Mouse (Mus musculus): ENCODE measurements at regions not wholly inside any gene's neighbourhood (a gene's known extent, or its start where the extent isn't known, plus 50 kb on each side); places are given as distances from the start of the nearest gene placed in this dataset.

DNA sequence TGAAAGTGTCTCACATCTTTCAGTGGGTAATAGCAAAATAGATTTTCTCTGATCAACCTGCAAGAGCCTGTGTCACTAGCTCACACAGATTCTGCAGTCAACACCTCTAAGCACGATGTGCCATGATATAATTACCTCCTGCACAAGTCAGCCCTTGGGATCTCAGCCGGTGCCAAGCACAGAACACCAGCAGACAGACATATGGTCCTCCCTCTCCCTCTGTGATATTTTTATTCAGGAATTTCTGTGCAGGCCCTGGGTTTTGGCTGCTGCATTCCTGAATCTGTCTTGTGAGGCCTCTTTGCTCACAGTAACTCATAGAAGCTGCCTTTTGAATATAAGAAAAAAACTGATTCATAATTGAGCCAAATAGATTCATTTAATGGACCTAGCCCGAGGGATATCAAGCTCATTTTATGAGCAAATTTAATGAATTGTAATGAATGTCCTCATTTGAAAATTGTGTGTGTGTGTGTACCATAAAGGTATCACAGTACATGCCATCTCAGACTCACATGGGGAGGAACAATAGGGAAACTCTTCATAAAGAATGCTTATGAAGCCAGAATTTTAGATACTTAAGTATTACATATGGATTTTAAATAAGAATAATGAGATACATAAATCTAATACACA is 206.7 kb upstream of the Pitrm1 start:
- Histone ChIP-seq H3K9ac (ENCODE audit: low read length) (no peak overlapping the region), H3K27me3 (ENCODE audit: control insufficient read depth, insufficient read depth, low read length) (no peaks in the 10 kb centered on the region), H3K9me3 (ENCODE audit: control insufficient read depth, low read length) (no peaks in the 10 kb centered on the region), H3K27ac (replicated peaks) (no peak overlapping the region), H3K36me3 (ENCODE audit: control insufficient read depth, insufficient read depth, low read length) (no peaks in the 10 kb centered on the region), H3K4me1 (replicated peaks; ENCODE audit: control insufficient read depth, insufficient read depth) (no peaks in the 10 kb centered on the region), H3K4me2 (replicated peaks; ENCODE audit: low read depth) (no peak overlapping the region), H3K4me3 (ENCODE audit: low read depth, low read length) (no peak overlapping the region)
- TF ChIP-seq EP300 (optimal IDR thresholded peaks at IDR 0.05) (no peak), CTCF (IDR thresholded peaks at IDR 0.05; ENCODE audit: low read depth) (no peak)
- 64% methylated on average over 3 of the region's 3 CpGs for WGBS
- ATAC-seq (ENCODE audit: low FRiP score, low TSS enrichment) (no peak), DNase-seq (ENCODE audit: low spot score) (no peak)

DNA sequence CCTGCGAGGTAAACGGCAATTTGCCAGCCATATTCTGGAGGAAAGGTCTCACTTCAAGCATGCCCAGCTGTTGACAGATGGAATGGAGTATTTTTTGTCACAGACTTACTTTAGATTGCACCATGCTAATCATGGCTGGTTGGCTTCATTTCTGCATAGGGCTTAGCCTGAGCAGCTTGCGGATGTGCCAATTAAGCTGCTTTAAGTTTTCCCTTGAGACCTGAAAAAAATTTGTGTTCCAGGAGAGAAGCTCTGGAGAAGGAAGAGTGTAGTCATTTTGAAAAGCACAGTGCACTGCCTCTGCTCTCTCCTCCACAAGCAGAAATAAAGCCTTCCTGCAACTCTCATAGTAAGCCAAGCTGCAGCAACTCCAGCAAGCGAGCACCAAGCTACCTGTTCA is 182.8 kb upstream of the Pitrm1 start:
- Histone ChIP-seq H3K4me1 (replicated peaks; ENCODE audit: control insufficient read depth, insufficient read depth) (no peaks in the 10 kb centered on the region), H3K4me2 (replicated peaks; ENCODE audit: low read depth) (no peak overlapping the region), H3K9me3 (ENCODE audit: control insufficient read depth, low read length) (no peaks in the 10 kb centered on the region), H3K9ac (ENCODE audit: low read length) (no peak overlapping the region), H3K36me3 (ENCODE audit: control insufficient read depth, insufficient read depth, low read length) (no peaks in the 10 kb centered on the region), H3K27ac (replicated peaks) (no peak overlapping the region), H3K27me3 (ENCODE audit: control insufficient read depth, insufficient read depth, low read length) (no peaks in the 10 kb centered on the region), H3K4me3 (ENCODE audit: low read depth, low read length) (no peak overlapping the region)
- no peak for ATAC-seq (ENCODE audit: low FRiP score, low TSS enrichment)
- WGBS: 76% methylated on average over 4 of the region's 4 CpGs
- no peak for DNase-seq (ENCODE audit: low spot score)
- TF ChIP-seq CTCF (IDR thresholded peaks at IDR 0.05; ENCODE audit: low read depth): no peak
- no peak for TF ChIP-seq EP300 (optimal IDR thresholded peaks at IDR 0.05)

DNA sequence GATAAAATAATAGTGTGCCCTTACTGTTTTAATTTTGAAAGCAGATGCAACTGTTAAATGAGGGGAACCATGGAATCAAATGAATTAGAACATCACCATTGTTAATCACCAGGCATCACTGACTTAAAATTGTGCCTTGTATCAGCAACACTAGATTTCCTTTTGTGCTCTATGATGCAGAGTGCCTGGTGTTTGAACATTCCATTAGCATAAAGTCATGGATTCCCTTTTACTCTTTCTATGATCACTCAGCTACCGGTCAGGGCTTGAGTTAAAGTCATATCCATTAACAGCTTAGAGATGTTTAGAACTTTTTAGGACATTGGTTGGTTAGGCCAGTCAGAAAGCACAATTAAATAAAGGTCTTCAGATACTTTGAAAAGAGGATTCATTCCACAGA is 180.3 kb upstream of the Pitrm1 start:
- WGBS: 43% methylated on average over 1 of the region's 1 CpGs
- TF ChIP-seq CTCF (IDR thresholded peaks at IDR 0.05; ENCODE audit: low read depth): no peak
- TF ChIP-seq EP300 (optimal IDR thresholded peaks at IDR 0.05): no peak
- ATAC-seq (ENCODE audit: low FRiP score, low TSS enrichment): no peak
- Histone ChIP-seq H3K4me1 (replicated peaks; ENCODE audit: control insufficient read depth, insufficient read depth) (no peaks in the 10 kb centered on the region), H3K9ac (ENCODE audit: low read length) (no peak overlapping the region), H3K9me3 (ENCODE audit: control insufficient read depth, low read length) (no peaks in the 10 kb centered on the region), H3K27ac (replicated peaks) (no peak overlapping the region), H3K4me3 (ENCODE audit: low read depth, low read length) (no peak overlapping the region), H3K36me3 (ENCODE audit: control insufficient read depth, insufficient read depth, low read length) (no peaks in the 10 kb centered on the region), H3K4me2 (replicated peaks; ENCODE audit: low read depth) (no peak overlapping the region), H3K27me3 (ENCODE audit: control insufficient read depth, insufficient read depth, low read length) (no peaks in the 10 kb centered on the region)
- DNase-seq (ENCODE audit: low spot score): no peak

DNA sequence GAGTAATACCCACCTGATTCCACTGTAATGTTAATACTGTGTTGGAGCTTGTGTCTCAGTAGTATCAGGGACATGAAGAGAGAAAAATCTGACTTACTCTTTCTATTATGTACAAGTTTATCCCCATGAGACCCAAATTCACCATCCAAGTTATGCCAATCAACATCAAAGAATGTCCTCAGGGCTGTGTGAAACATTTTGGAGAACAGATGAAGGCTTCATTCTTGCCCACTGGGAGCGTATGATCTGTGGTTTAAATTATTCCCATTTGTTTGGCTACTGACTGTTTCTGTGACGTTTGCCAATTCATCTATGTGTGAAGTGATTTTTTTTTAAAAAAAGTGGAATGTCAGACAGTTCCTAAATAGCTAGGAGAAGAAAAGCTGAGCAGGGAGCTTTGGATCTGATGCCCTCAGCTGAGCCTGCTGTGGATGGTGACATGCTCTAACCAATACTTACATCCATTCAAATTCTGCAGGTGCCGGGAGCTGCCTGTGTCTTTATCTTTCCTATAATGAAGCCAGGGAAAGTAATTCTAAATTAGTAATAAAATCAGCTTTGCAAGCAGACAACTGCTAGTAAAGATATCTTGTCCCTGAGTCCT is 173.3 kb upstream of the Pitrm1 start:
- 68% methylated on average over 3 of the region's 3 CpGs for WGBS
- DNase-seq (ENCODE audit: low spot score) (no peak), ATAC-seq (ENCODE audit: low FRiP score, low TSS enrichment) (no peak)
- Histone ChIP-seq H3K4me2 (replicated peaks; ENCODE audit: low read depth) (no peak overlapping the region), H3K27me3 (ENCODE audit: control insufficient read depth, insufficient read depth, low read length) (no peaks in the 10 kb centered on the region; the same call in 1 of the 2 replicates), H3K9ac (ENCODE audit: low read length) (no peak overlapping the region), H3K27ac (replicated peaks) (no peak overlapping the region), H3K4me3 (ENCODE audit: low read depth, low read length) (no peak overlapping the region), H3K4me1 (replicated peaks; ENCODE audit: control insufficient read depth, insufficient read depth) (no peaks in the 10 kb centered on the region), H3K9me3 (ENCODE audit: control insufficient read depth, low read length) (no peaks in the 10 kb centered on the region), H3K36me3 (ENCODE audit: control insufficient read depth, insufficient read depth, low read length) (no peaks in the 10 kb centered on the region)
- no peak for TF ChIP-seq EP300 (optimal IDR thresholded peaks at IDR 0.05)
- TF ChIP-seq CTCF (IDR thresholded peaks at IDR 0.05; ENCODE audit: low read depth): no peak

DNA sequence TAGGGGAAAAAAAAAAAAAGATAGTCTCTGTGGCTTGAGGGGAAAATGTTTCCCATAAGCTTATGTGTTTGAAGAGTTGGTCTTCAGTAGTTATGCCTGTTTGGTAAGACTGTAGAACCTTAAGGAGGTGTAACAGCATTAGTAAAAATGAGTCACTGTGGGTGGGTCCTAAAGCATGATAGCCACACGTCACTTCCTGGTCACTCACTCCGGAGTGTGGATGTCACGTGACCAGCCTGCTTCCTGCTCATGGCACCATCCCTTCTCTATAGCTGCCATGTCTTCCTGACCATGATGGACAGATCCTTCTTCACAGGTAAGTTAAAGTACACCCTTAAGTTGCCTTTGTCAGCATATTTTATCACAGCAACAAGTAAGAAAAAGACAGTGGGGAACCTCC is 170.0 kb upstream of the Pitrm1 start:
- no peaks in the 10 kb centered on the region for H3K9me3 ChIP-seq (ENCODE audit: control insufficient read depth, low read length)
- H3K4me1 ChIP-seq (replicated peaks; ENCODE audit: control insufficient read depth, insufficient read depth): no peaks in the 10 kb centered on the region
- ATAC-seq (ENCODE audit: low FRiP score, low TSS enrichment) (peak; percentile 71), DNase-seq (ENCODE audit: low spot score) (no peak)
- TF ChIP-seq CTCF (IDR thresholded peaks at IDR 0.05; ENCODE audit: low read depth) (no peak), EP300 (optimal IDR thresholded peaks at IDR 0.05) (no peak)
- no peaks in the 10 kb centered on the region; the same call in 1 of the 2 replicates for H3K27me3 ChIP-seq (ENCODE audit: control insufficient read depth, insufficient read depth, low read length)
- no peak overlapping the region for H3K4me2 ChIP-seq (replicated peaks; ENCODE audit: low read depth)
- no peak overlapping the region for H3K4me3 ChIP-seq (ENCODE audit: low read depth, low read length)
- H3K36me3 ChIP-seq (ENCODE audit: control insufficient read depth, insufficient read depth, low read length): no peaks in the 10 kb centered on the region
- no peak overlapping the region for H3K27ac ChIP-seq (replicated peaks)
- H3K9ac ChIP-seq (ENCODE audit: low read length): no peak overlapping the region
- 85% methylated on average over 3 of the region's 3 CpGs for WGBS

GRCm38 (mm10) chr13:6395562-6396223 is 152.3 kb upstream of the Pitrm1 start:
- ATAC-seq (ENCODE audit: low FRiP score, low TSS enrichment) (no peak), DNase-seq (ENCODE audit: low spot score) (no peak)
- no peak for TF ChIP-seq CTCF (IDR thresholded peaks at IDR 0.05; ENCODE audit: low read depth)
- no peak for TF ChIP-seq EP300 (optimal IDR thresholded peaks at IDR 0.05)
- no peak overlapping the region for H3K4me3 ChIP-seq (ENCODE audit: low read depth, low read length)
- no peaks in the 10 kb centered on the region for H3K36me3 ChIP-seq (ENCODE audit: control insufficient read depth, insufficient read depth, low read length)
- no peak overlapping the region for H3K9ac ChIP-seq (ENCODE audit: low read length)
- 48% methylated on average over 4 of the region's 5 CpGs for WGBS
- no peaks in the 10 kb centered on the region for H3K4me1 ChIP-seq (replicated peaks; ENCODE audit: control insufficient read depth, insufficient read depth)
- no peak overlapping the region for H3K27ac ChIP-seq (replicated peaks)
- no peaks in the 10 kb centered on the region for H3K9me3 ChIP-seq (ENCODE audit: control insufficient read depth, low read length)
- H3K27me3 ChIP-seq (ENCODE audit: control insufficient read depth, insufficient read depth, low read length): no peaks in the 10 kb centered on the region
- no peak overlapping the region for H3K4me2 ChIP-seq (replicated peaks; ENCODE audit: low read depth)
